Mouse (Mus musculus) megakaryocyte-erythroid progenitor cell, adult 5-6 weeks (primary cell): ENCODE results near the gene Mchr1. TPM values are rescaled to one million over a fixed set of nuclear protein-coding genes. Genes with fewer than 3 reads are reported as not detected.

Source experiments
- ATAC-seq: replicated peaks from 2 replicates; pipeline ENCODE4 v1.8.0; 2016; ENCODE audit warnings: mild to moderate bottlenecking, inconsistent platforms; ENCODE audit not compliant: severe bottlenecking, poor library complexity, low FRiP score, low TSS enrichment
- total RNA-seq, 2 experiments: library from RNA; stranded (forward) in 1 of 2; stranded (reverse) in 1 of 2; fragments of 200-1000, 215-1000 nt in 1 of 2; fragments of >200 nt in 1 of 2; fragmentation: Nextera tagmentation in 1 of 2; gene quantifications; 2 replicates each; pipeline ENCODE4 v1.2.3; 2014 to 2017

The Mchr1 gene
- total RNA-seq, 2 experiments from 2014 or later, result not detected

GRCm38 (mm10) chr15:81260208-81260607, 24.9 kb downstream of the Mchr1 start:
- no peak for ATAC-seq

- ATAC-seq, result no peak
Measured at GRCm38 (mm10) chr15:81264392-81265095, 29.2 kb downstream of the Mchr1 start.

- ATAC-seq, result no peak
Measured at GRCm38 (mm10) chr15:81267416-81267815, 32.1 kb downstream of the Mchr1 start.

GRCm38 (mm10) chr15:81272305-81273053, 37.2 kb downstream of the Mchr1 start:
- 0 out of 2 replicates have a peak, but pooled peaks have one; percentile 18 for ATAC-seq

- no peak for ATAC-seq
Measured at GRCm38 (mm10) chr15:81273361-81273760, 38.1 kb downstream of the Mchr1 start.

GRCm38 (mm10) chr15:81277928-81278327, 42.6 kb downstream of the Mchr1 start:
- no peak for ATAC-seq

- no peak for ATAC-seq
Measured at GRCm38 (mm10) chr15:81278699-81279098, 43.4 kb downstream of the Mchr1 start.

- ATAC-seq, result no peak
Measured at GRCm38 (mm10) chr15:81284121-81284734, 48.9 kb downstream of the Mchr1 start.

Other genes starting within 250 kb of the Mchr1 start
- 21.2 and 23.5 TPM in 2 replicates for gene Mrtfa, start 44.7 kb upstream of the Mchr1 start, total RNA-seq (2014; fragmentation: Nextera tagmentation)
- gene Mrtfa, start 44.7 kb upstream of the Mchr1 start, total RNA-seq (2017), result 2.5 and 3.7 TPM in 2 replicates
- gene Slc25a17, start 125.3 kb downstream of the Mchr1 start, total RNA-seq (2014; fragmentation: Nextera tagmentation), result 54.3 and 76.2 TPM in 2 replicates
- gene Slc25a17, start 125.3 kb downstream of the Mchr1 start, total RNA-seq (2017), result 89.4 and 90.9 TPM in 2 replicates
- gene St13, start 164.6 kb downstream of the Mchr1 start, total RNA-seq (2014; fragmentation: Nextera tagmentation), result 175 and 195 TPM in 2 replicates
- gene St13, start 164.6 kb downstream of the Mchr1 start, total RNA-seq (2017), result 481 and 514 TPM in 2 replicates
- 14.0 and 17.8 TPM in 2 replicates for gene Xpnpep3, start 164.6 kb downstream of the Mchr1 start, total RNA-seq (2014; fragmentation: Nextera tagmentation)
- 24.9 and 26.2 TPM in 2 replicates for gene Xpnpep3, start 164.6 kb downstream of the Mchr1 start, total RNA-seq (2017)
- not detected in 2 replicates for gene Dnajb7, start 172.8 kb downstream of the Mchr1 start, total RNA-seq (2014; fragmentation: Nextera tagmentation)
- gene Dnajb7, start 172.8 kb downstream of the Mchr1 start, total RNA-seq (2017), result 0.34 TPM in 1 of 2 replicates, not detected in the other
- 220 and 236 TPM in 2 replicates for gene Rbx1, start 230.8 kb downstream of the Mchr1 start, total RNA-seq (2014; fragmentation: Nextera tagmentation)
- gene Rbx1, start 230.8 kb downstream of the Mchr1 start, total RNA-seq (2017), result 168 and 201 TPM in 2 replicates